Comparison of ENCODE assay signal across 29 mouse cellular contexts in the genomic region with DNA sequence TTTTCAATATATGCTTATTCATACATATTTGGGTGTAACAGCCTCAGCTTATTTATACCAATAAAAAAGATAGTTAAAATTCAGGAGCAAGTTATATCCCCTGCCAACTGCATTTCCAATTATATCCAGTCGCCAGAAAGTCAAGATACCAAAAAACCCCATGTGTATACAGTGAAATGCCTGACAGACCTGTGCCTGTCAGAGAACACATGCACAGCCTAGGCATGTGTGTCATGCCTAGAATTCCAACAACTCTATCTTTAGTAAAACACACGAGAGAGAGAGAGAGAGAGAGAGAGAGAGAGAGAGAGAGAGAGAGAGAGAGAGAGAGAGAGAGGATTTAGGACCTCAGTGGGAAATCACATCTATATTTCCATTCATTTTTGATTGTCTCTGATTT.
DNase-seq lines count a peak whose midpoint lies in the region; ATAC-seq and TF ChIP-seq lines count a peak whose summit lies in the region.
"Had no signal": no experiment of that assay in that cellular context is flagged by ENCODE, and none has a peak within 500 bp of the region (broad histone marks: within the 10 kb centered on the region; RNA-seq: fewer than 3 reads in every experiment).

No protein-coding gene starts in this region.

- DNase-seq in forebrain, embryonic 11.5 days (ENCODE audit: low spot score) = no peak
- no peak for DNase-seq in frontal cortex, adult 2 months (ENCODE audit: extremely low spot score in 1 of 2, low spot score in 1 of 2)
- DNase-seq in heart, postnatal 25 days (ENCODE audit: low spot score) = no peak
- no peak for DNase-seq in limb, embryonic 14.5 days (ENCODE audit: low spot score)
- no peak for DNase-seq in limb, embryonic 10.5 days (ENCODE audit: low spot score)
- DNase-seq: adrenal gland, adult 8-10 months; adrenal gland, postnatal 14 days; adrenal gland, postnatal 36 days; B cell, adult 2 months; cerebellum, adult 11 months; cerebellum, adult 18-20 months; cerebellum, adult 8-10 months; cerebellum, adult 9-11 months; cerebellum, postnatal 14 days; cerebellum, postnatal 36 days; embryo, embryonic 11 days had no signal

- peak; percentile 63; the same call in 1 of the 2 replicates for ATAC-seq in forebrain, embryonic 16.5 days
- no peak for ATAC-seq in forebrain, embryonic 11.5 days (replicated peaks; ENCODE audit: low FRiP score)
- ATAC-seq in frontal cortex, adult (ENCODE audit: low TSS enrichment) = peak; percentile 47; the same call in 1 of the 2 replicates
- peak; percentile 86 for ATAC-seq in heart, embryonic 16.5 days (replicated peaks; ENCODE audit: extremely low read depth, insufficient read depth, low FRiP score)
- peak; percentile 37; the same call in 1 of the 2 replicates for ATAC-seq in limb, embryonic 14.5 days (ENCODE audit: low FRiP score, low read depth)
- ATAC-seq: activated CD4-positive, CD25-positive, alpha-beta regulatory T cell, adult 4 months; CD4-positive, CD25-positive, alpha-beta regulatory T cell, adult 4 months; forebrain, embryonic 13.5 days; Patski had no signal

- no peak overlapping the region for H3K27ac ChIP-seq in forebrain, embryonic 16.5 days (ENCODE audit: low read length)
- H3K27ac ChIP-seq in forebrain, embryonic 11.5 days (ENCODE audit: low read depth, low read length) = no peak overlapping the region
- H3K27ac ChIP-seq in heart, embryonic 16.5 days (ENCODE audit: low read length) = peak overlapping the region; percentile 62; the same call in 1 of the 2 replicates
- no peak overlapping the region for H3K27ac ChIP-seq in limb, embryonic 14.5 days (replicated peaks; ENCODE audit: low read depth, low read length)
- no peak overlapping the region for H3K27ac ChIP-seq in limb, embryonic 10.5 days
- H3K27ac ChIP-seq: embryonic facial prominence, embryonic 13.5 days; embryonic facial prominence, embryonic 15.5 days; forebrain, embryonic 10.5 days; forebrain, embryonic 13.5 days had no signal

- no peak overlapping the region for H3K4me2 ChIP-seq in forebrain, embryonic 16.5 days (ENCODE audit: low read length)
- no peak overlapping the region for H3K4me2 ChIP-seq in forebrain, embryonic 11.5 days (ENCODE audit: low read depth, low read length, severe bottlenecking)
- no peak overlapping the region for H3K4me2 ChIP-seq in heart, embryonic 16.5 days (ENCODE audit: low read depth, low read length)
- no peak overlapping the region for H3K4me2 ChIP-seq in limb, embryonic 14.5 days (replicated peaks; ENCODE audit: low read depth, low read length, severe bottlenecking)
- H3K4me2 ChIP-seq: embryonic facial prominence, embryonic 13.5 days; embryonic facial prominence, embryonic 15.5 days; forebrain, embryonic 13.5 days had no signal

- no peak for TF ChIP-seq POLR2A in limb, embryonic 14.5 days (IDR thresholded peaks at IDR 0.05; ENCODE audit: borderline replicate concordance, extremely low read depth, insufficient read depth, insufficient read length)

- no peak overlapping the region for H3K4me3 ChIP-seq in forebrain, embryonic 16.5 days (replicated peaks; ENCODE audit: low read length)
- H3K4me3 ChIP-seq in forebrain, embryonic 11.5 days (ENCODE audit: low read depth, low read length) = no peak overlapping the region
- no peak overlapping the region for H3K4me3 ChIP-seq in heart, embryonic 16.5 days (ENCODE audit: low read length)
- H3K4me3 ChIP-seq in limb, embryonic 14.5 days (replicated peaks; ENCODE audit: low read length) = no peak overlapping the region
- H3K4me3 ChIP-seq in limb, embryonic 10.5 days = no peak overlapping the region
- H3K4me3 ChIP-seq: embryonic facial prominence, embryonic 13.5 days; embryonic facial prominence, embryonic 15.5 days; erythroblast, embryonic 14.5 days; forebrain, embryonic 10.5 days; forebrain, embryonic 13.5 days had no signal

- H3K4me1 ChIP-seq in forebrain, embryonic 16.5 days (replicated peaks; ENCODE audit: control insufficient read depth, insufficient read depth, low read length) = no peaks in the 10 kb centered on the region
- H3K4me1 ChIP-seq in forebrain, embryonic 11.5 days (replicated peaks; ENCODE audit: control insufficient read depth, insufficient read depth, low read length) = no peaks in the 10 kb centered on the region
- H3K4me1 ChIP-seq in heart, embryonic 16.5 days (ENCODE audit: control insufficient read depth, insufficient read depth, low read length) = no peaks in the 10 kb centered on the region
- no peaks in the 10 kb centered on the region for H3K4me1 ChIP-seq in limb, embryonic 14.5 days (ENCODE audit: control insufficient read depth, insufficient read depth, low read length)
- no peaks in the 10 kb centered on the region for H3K4me1 ChIP-seq in limb, embryonic 10.5 days
- H3K4me1 ChIP-seq: embryonic facial prominence, embryonic 13.5 days; embryonic facial prominence, embryonic 15.5 days; forebrain, embryonic 10.5 days; forebrain, embryonic 13.5 days had no signal

- 53% methylated on average over 2 of the region's 2 CpGs for WGBS in forebrain, embryonic 16.5 days
- WGBS in forebrain, embryonic 11.5 days = 84% methylated on average over 2 of the region's 2 CpGs
- WGBS in heart, embryonic 16.5 days = 31% methylated on average over 2 of the region's 2 CpGs
- WGBS in limb, embryonic 14.5 days = 45% methylated on average over 2 of the region's 2 CpGs
- 83% methylated on average over 2 of the region's 2 CpGs for whole genome bisulfite sequencing in limb, embryonic 10.5 days

- no peaks in the 10 kb centered on the region for H3K9me3 ChIP-seq in forebrain, embryonic 16.5 days (ENCODE audit: control insufficient read depth, low read length)
- no peaks in the 10 kb centered on the region for H3K9me3 ChIP-seq in forebrain, embryonic 11.5 days (ENCODE audit: control insufficient read depth, low read length)
- H3K9me3 ChIP-seq in heart, embryonic 16.5 days (replicated peaks; ENCODE audit: control insufficient read depth, low read length) = no peaks in the 10 kb centered on the region
- no peaks in the 10 kb centered on the region for H3K9me3 ChIP-seq in limb, embryonic 14.5 days (ENCODE audit: control insufficient read depth, low read length)
- no peaks in the 10 kb centered on the region for H3K9me3 ChIP-seq in limb, embryonic 10.5 days (replicated peaks)
- H3K9me3 ChIP-seq: embryonic facial prominence, embryonic 13.5 days; embryonic facial prominence, embryonic 15.5 days; forebrain, embryonic 10.5 days; forebrain, embryonic 13.5 days; G1E had no signal

- H3K27me3 ChIP-seq in forebrain, embryonic 16.5 days (replicated peaks; ENCODE audit: control insufficient read depth, insufficient read depth, low read length) = no peaks in the 10 kb centered on the region
- H3K27me3 ChIP-seq in forebrain, embryonic 11.5 days (ENCODE audit: control insufficient read depth, insufficient read depth, low read length) = no peaks in the 10 kb centered on the region
- H3K27me3 ChIP-seq in heart, embryonic 16.5 days (ENCODE audit: control insufficient read depth, insufficient read depth, low read length) = no peaks in the 10 kb centered on the region
- H3K27me3 ChIP-seq in limb, embryonic 14.5 days (ENCODE audit: control insufficient read depth, insufficient read depth, low read length) = no peaks in the 10 kb centered on the region
- H3K27me3 ChIP-seq in limb, embryonic 10.5 days (ENCODE audit: low read depth, poor library complexity, severe bottlenecking) = no peaks in the 10 kb centered on the region
- H3K27me3 ChIP-seq: CH12.LX; embryonic facial prominence, embryonic 13.5 days; embryonic facial prominence, embryonic 15.5 days; forebrain, embryonic 13.5 days; Patski had no signal

- no peaks in the 10 kb centered on the region for H3K36me3 ChIP-seq in forebrain, embryonic 16.5 days (ENCODE audit: control insufficient read depth, insufficient read depth)
- H3K36me3 ChIP-seq in forebrain, embryonic 11.5 days (ENCODE audit: control insufficient read depth, insufficient read depth, low read length) = no peaks in the 10 kb centered on the region
- no peaks in the 10 kb centered on the region for H3K36me3 ChIP-seq in heart, embryonic 16.5 days (ENCODE audit: control insufficient read depth, insufficient read depth)
- no peaks in the 10 kb centered on the region for H3K36me3 ChIP-seq in limb, embryonic 14.5 days (ENCODE audit: control insufficient read depth, insufficient read depth, low read length)
- H3K36me3 ChIP-seq in limb, embryonic 10.5 days = no peaks in the 10 kb centered on the region
- H3K36me3 ChIP-seq: embryonic facial prominence, embryonic 13.5 days; embryonic facial prominence, embryonic 15.5 days; forebrain, embryonic 10.5 days; G1E had no signal

- intact Hi-C loops in heart, postnatal 25 days (cut with DNase I) = no loop called here

- H3K9ac ChIP-seq in forebrain, embryonic 16.5 days (replicated peaks; ENCODE audit: low read depth, low read length) = no peak overlapping the region
- H3K9ac ChIP-seq in forebrain, embryonic 11.5 days (ENCODE audit: low read length) = no peak overlapping the region
- H3K9ac ChIP-seq in heart, embryonic 16.5 days (ENCODE audit: low read length) = no peak overlapping the region
- H3K9ac ChIP-seq in limb, embryonic 14.5 days (ENCODE audit: low read depth, low read length, severe bottlenecking) = no peak overlapping the region
- H3K9ac ChIP-seq: embryonic facial prominence, embryonic 13.5 days; embryonic facial prominence, embryonic 15.5 days; forebrain, embryonic 13.5 days had no signal
